Mouse (Mus musculus) layer of hippocampus, postnatal 10 days (tissue): ENCODE results near the gene Fus. TPM values are rescaled to one million over a fixed set of nuclear protein-coding genes. Genes with fewer than 3 reads are reported as not detected.
"Not testable (repeated sequence)": the region's sequence is repeated elsewhere in the genome, so short reads cannot be mapped to it uniquely, and the experiment has no call there.

Experiments used
- DNase-seq, 2 experiments: peaks; one replicate each; pipeline ENCODE4 v3.0.0; 2021; ENCODE audit warnings: low spot score in 2 of 2
- total RNA-seq, 2 experiments: library from RNA; stranded (reverse); gene quantifications; 2 replicates each; pipeline ENCODE4 v1.2.3; 2021

Fus gene
- total RNA-seq, 2 experiments from 2014 or later, result 423 to 445 TPM

DNA sequence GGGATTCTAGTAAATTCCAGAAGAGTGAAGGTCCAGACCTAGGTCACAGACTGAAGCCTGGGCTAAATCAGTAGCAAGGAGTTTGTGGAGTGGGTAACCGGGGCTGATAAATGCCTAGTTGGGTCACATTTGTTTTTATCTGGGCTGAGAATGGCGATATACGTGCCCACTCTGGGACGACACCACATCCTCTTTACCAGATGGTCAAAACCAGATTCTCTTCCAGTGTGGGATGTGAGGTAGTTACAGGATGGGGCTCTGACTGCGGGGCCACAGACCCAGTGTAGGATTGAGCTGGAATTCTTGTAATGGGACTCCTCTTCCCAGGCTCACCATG lies 36.9 kb downstream of the Fus start:
- no peak for DNase-seq

DNA sequence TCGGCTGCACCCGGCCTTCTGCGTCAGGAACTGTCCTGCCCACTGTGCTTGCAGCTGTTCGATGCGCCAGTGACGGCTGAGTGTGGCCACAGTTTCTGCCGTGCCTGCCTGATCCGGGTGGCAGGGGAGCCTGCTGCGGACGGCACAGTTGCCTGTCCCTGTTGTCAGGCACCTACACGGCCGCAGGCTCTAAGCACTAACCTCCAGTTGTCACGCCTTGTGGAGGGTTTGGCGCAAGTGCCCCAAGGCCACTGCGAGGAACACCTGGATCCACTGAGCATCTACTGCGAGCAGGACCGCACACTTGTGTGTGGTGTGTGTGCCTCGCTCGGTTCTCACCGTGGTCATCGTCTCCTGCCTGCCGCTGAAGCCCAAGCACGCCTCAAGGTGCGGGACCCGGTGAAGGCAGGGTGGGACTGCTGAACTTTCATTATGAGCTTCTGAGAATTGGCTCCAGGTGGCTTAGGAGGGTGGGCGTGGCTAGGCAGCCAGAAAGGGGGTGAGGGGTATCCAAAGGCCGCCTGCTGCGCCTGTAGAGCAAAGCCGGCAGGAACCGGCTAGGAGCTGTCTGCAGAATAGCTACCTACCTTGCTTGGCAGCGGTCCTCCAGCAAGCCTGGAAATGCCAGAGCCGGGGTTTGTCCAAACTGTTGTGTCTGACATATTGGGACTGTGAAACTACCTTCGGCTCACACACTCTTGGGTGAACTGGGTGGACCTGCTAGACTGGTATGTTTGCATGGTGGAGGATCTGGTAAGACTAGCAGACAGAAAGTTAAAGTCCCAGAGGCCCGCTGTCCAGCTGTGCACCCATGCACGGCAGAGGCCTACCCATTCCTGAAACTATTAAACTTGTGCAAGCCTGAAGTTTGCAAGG lies 37.5 kb downstream of the Fus start:
- DNase-seq, result no peak

DNA sequence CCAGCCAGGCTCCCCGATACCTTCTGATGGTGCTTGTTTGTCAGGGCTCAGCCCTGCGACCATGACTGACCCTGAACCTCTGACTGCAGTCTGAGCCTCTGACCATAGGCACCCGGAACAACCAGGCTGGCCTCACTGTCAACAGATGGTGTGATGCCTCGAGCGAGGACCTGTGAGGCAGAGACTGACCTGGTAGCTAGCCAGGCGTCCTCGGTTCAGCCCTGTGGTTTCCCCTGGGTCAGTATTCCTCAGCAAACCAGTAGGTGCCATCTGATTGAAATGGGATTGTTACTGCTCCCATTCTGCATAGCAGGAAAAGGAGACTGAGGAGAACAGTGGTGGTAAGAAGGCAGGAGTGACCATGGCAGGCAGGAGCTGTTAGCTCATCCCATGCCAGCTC lies 38.9 kb downstream of the Fus start:
- no peak for DNase-seq

DNA sequence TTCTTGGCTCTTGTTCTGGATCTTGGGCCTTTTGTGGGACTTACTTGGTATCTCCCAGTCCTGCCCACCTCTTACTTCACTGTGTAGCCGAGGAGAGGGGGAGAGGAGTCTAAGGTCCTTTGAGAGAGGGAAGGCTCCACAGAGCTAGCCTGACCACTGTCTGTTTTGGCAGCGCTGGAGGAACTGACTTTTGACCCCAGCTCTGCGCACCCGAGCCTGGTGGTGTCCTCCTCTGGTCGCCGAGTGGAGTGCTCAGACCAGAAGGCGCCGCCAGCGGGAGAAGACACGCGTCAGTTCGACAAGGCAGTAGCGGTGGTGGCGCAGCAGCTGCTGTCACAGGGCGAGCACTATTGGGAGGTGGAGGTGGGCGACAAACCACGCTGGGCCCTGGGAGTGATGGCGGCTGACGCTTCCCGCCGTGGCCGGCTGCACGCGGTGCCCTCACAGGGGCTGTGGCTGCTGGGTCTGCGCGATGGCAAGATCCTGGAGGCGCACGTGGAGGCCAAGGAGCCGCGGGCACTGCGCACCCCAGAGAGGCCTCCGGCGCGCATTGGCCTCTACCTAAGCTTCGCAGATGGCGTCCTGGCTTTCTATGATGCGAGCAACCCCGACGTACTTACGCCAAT lies 42.6 kb downstream of the Fus start:
- DNase-seq, result no peak

DNA sequence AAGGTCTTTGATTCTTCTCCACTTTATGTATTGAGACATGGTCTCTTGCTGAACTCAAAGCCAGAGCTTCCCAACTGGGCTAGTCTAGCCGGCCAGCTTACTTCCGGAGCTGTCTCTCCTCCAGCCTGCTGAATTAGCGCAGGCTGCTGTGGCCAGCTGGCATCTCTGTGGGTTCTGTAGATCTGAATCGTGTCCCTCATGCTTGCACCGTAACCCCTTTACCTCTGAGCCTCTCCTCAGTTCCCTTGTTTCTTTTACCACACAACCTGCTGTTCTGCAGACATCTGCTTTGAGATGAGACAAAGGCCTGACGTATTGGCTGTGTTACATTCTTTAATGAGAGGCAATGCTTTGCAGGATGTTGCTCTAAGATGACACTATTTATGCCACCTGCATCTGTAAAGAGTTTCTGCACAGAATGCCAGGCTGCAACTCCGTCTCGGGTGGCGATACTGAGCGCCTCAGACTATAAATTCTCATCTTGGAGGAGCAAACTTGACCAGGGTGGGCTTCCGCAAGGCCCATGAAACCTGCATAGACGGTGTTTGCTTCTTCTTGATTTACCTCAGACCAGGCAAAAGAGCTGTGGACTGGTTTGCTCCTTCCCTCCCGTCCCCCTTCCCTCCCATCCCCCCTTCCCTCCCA lies 45.0 kb downstream of the Fus start:
- DNase-seq, result no peak

DNA sequence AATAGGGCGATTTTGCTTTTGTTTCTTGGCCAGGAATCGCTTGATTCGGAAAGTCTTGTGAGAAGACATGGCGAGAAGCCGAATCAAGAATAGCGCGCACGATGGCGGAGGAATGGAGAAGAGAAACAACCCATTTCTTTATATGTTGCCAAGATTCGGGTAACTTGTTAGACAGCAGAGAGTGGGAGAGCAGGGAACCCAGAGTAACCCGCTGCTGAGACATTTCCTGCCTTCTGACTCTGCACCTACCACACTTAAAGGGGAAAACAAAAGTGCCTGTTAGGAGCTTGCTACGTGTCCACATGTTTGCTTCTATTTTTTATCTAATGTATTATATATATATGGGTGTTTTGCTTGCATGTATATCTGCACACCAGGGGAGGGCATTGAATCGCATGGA lies 45.9 kb downstream of the Fus start:
- DNase-seq, result no peak

DNA sequence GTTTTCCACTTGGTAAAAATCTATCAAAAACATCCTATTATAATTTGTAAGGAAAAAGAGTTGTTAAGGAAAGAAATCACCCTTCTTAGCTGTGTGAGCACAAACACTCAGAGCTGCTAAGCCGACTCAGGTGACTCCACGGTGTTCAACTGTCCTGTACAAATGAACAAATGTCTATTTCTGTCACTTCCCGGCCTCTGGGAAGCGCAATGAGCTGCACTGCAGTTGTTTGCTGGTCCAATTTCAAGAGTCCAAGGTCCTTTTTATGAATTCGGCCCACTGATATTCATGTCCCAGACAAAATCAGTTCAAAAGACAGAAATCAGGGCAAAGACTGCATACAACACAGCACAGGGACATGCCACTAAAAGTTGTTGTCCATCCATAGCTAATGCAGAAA lies 48.9 kb downstream of the Fus start:
- DNase-seq, result not testable (repeated sequence)

DNA sequence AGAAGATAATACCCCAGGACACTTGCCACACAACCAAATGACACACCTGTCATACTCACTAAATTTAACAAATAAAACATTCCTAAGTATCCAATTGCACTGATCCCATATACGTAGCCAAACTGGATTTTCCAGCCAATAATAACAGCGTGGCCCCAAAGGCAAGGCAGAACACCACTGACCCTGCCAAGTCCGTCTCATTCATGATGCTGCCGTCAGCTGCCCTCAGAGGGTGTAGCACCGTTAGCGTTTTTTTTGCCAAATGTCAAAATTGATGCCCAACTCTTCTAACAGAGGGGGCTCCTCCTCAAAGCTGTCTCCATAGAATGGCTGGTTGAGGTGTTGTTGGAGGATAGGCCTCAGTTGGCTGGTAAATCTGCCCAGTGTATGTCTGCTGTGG lies 49.4 kb downstream of the Fus start:
- no peak for DNase-seq

DNA sequence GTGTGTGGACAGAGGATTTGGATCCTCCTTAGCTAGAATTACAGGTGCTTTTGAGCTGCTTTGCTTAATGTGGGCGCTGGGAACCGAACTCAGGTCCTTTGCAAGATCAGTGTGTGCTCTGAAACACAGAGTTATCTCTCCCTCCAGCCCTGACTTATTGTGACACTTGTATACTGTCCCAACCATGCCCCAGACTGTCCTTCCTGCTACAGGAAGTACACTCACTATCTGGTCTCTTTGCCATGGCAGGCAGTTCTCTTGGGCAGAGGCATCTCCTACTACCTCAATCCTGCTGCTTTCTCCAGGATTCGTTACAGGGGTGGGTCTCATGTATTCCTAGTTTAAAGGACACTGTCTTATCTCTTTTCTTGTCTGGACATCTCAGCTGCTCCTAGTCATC lies 51.0 kb downstream of the Fus start:
- no peak for DNase-seq

DNA sequence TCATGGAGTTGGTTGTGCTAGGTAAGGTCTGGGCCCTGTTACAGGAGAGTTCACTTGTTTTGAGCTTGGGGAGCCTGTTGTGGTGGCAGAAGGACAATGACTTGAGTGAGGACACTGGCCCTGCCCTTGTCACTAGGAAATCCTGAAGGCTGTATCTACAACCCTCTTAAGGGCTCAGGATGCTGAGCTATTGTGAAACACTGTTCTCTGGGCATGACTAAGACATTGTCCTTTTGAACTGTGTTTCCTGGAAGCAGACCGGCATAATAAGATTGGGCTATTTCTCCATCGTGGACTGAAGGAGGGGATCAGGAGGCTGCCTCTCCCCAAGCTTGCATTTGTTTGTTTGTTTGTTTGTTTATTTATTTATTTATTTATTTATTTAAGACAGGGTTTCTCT lies 51.9 kb downstream of the Fus start:
- no peak for DNase-seq

DNA sequence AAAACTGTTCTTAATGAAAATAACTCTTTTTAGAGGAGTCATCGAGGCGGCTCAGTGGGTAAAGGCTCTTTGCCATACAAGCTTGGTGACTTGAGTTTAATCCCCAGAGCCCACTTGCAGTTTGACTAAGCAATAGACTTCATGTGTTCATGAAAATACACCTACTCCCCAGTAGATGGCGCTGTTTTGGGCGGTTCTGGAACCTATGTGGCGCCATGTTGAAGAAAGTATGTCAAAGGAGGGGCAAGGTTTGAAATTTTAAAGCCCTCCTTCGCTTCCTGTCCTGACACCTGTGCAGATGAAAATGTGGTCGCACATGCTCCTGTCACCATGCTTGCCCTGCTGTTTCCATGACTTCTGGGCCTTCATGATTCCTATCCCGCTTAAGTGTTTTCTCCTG lies 55.7 kb downstream of the Fus start:
- DNase-seq, result no peak

DNA sequence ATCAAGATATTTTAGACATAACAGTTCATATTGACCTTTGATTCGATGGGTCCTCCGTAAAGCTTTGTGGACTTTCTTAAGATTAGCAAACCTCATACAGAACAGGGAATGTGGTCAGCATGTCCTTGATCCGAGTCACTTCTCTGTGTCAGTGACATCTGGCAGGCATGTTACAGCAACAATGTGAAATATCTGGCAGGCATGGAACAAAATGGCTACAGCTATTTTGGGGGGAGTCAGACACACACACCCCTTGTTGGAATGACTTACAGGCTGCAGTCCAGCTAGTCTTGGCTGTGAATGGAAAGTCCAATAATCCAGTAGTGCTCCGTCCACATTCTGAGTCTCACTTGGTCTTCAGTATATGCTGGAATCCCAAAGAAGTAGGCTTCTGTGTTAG lies 56.3 kb downstream of the Fus start:
- DNase-seq, result no peak

DNA sequence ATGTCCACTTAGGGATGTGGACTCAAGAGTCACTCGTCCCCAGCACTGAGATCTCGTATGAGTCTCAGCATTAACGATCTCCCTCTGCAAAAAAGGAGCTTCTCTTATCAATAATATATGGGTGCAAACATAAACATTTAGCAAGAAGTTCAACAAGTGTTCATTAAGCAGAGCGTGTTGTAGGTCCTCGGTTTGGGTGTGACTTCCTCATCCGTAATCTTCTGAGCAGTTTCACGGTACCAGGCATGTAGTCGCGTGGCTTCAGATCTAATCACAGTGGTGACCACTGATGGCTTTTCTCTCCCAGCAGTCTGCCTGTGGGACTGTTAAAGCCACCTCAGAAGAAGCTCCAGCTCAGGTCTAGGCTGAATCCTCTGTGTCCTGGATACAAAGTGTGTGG lies 57.1 kb downstream of the Fus start:
- no peak for DNase-seq

DNA sequence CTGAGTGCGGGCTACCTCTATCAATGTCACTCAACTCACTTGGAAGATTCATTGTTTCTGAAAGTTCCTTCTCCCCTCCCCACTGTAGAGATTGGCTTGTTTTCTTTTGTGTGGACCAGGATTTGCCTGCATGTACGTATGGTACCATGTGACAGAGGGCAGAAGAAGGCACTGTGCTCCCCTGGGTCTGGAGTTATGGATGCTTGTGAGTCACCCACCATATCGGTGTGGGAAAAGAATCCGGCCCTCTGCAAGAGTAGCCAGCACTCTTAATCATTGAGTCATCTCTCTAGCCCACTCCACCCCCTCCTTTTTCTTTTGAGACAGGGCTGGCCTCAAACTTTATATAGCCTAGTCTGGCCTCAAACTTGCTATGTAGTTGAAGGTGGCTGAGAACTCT lies 57.7 kb downstream of the Fus start:
- DNase-seq, result no peak

DNA sequence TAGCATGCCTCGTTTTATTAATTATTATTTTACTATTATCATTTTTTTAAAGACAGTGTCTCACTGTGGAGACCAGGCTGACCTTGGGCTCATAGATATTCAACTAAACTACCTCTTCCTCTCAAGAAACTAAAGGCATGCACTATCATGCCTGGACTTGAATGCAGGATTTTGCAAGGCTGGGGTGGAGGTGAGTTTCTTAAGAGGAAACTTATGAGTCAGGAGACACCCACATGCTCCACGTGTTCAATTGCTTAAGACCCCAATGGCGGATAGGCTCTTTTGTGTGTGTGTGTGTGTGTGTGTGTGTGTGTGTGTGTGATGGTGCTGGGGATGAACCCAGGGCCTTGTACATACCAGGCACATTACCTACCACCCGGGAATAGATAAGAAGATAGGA lies 58.1 kb downstream of the Fus start:
- DNase-seq, result no peak

DNA sequence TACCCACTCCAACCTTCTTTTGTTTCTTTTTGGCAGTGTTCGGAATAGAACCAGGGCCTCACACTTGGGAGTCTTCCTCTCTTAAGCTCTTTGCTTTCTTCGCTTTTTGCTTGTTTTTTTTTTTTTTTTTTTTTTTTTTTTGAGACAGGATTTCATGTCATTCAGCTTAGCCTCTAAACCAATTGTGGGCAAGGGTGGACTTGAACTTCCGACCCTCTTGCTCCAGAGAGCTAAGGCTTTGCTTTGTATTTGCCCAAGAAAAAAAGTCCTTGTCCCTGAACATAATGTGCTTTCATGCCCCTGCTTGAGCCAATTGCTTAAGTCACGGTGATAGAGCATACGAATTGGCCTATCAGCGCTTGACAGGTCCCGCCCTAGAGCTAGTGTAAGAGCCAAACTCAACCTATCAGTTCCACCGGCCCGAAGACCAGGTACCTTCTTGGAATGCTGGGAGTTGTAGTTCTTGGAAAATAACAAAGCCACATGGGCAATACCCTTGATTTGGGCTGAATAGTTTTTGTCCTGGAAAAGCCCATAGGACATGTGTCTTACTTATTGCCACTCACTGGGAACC lies 64.2 kb downstream of the Fus start:
- no peak for DNase-seq

DNA sequence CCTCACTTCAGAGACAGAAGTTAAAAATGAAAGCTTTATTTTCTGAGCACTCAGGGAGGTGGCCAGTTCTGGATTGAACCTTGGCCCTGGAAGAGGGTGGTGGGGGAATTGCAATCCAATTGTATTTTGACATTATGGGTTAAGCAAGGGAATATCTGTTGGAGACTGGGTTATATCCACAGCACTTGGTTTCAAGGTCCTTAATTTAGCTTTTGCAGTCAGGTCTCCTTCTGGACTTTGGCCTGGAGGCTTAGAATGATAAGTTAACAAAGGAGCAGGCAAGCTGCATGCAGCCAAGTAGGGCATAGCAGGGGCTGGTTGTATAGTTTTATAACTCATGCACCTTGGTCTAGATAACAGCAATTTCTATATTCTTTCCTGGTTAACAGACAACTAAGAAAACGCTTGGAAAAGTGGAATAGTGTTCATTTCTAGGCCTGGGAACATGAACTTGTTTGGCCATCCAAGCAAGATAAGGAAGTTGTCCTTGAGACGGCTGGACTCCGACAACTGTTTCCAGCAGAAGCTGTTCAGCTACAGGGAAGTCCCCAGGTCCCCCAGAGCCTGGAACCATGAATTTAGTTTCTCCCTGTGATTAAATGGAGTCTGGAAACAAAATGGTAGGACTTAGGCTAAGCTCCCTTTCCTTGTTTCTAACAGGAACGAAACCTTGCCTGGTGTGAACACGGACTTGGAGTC lies 65.2 kb downstream of the Fus start:
- no peak for DNase-seq

DNA sequence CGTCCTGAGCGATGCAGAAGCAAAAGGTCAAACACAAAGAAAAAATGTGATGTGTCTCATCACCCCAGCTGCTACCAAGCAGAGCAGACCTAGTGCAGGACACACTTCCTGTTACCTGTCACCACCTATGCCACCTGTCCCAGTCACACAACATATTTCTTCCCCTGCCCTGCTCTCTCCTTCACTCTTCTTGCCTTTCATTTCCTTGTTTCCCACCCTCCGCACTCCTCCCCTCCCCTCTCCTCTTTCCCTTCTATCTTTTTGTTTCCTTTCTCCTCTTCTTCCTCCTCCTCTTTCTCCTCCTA lies 65.7 kb downstream of the Fus start:
- DNase-seq, result no peak

DNA sequence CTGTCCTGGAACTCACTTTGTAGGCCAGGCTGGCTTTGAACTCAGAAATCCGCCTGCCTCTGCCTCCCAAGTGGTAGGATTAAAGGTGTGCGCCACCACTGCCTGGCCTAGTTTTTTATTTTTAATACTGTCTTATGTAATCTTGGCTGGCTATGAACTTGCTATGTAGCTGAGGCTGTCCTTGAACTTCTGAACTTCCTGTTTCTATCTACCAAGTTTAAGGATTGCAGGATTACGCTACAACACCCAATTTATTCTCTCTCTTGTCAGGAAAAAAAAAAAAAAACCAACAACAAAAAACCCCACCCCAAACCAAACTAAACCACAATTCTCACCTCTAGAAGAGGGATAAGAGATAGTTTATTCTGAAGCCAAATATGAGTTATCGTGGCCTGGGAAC lies 66.4 kb downstream of the Fus start:
- DNase-seq, result no peak
